Mouse (Mus musculus): ENCODE measurements around the gene Tkfc. TPM values are rescaled to one million over a fixed set of nuclear protein-coding genes. Genes with fewer than 3 reads are reported as not detected.

The Tkfc gene
- polyA plus RNA-seq, 1 experiment: 16.7 TPM

GRCm38 (mm10) chr19:10599648-10600047 is 5.8 kb downstream of the Tkfc start:
- no peaks in the 10 kb centered on the region for H3K27me3 ChIP-seq (ENCODE audit: control insufficient read depth, insufficient read depth, insufficient read length)
- no peak overlapping the region for H3K4me2 ChIP-seq (ENCODE audit: low read depth)
- no peak overlapping the region for H3ac ChIP-seq (ENCODE audit: control insufficient read depth, insufficient read length)
- H3K79me2 ChIP-seq (ENCODE audit: control insufficient read depth, insufficient read depth): no peaks in the 10 kb centered on the region
- TF ChIP-seq MYOD1 (IDR thresholded peaks at IDR 0.05; ENCODE audit: control insufficient read depth in 1 of 3, insufficient read length in 2 of 3, low read depth in 2 of 3) (no peak), REST (IDR thresholded peaks at IDR 0.05; ENCODE audit: insufficient read depth, insufficient read length) (no peak), POLR2AphosphoS2 (IDR thresholded peaks at IDR 0.05; ENCODE audit: insufficient read length, low read depth) (no peak), POLR2A (IDR thresholded peaks at IDR 0.05; ENCODE audit: insufficient read length, low read depth) (no peak), MAX (IDR thresholded peaks at IDR 0.05; ENCODE audit: low read depth) (no peak), CEBPB (IDR thresholded peaks at IDR 0.05; ENCODE audit: insufficient read depth, poor library complexity, severe bottlenecking) (no peak), TCF3 (IDR thresholded peaks at IDR 0.05; ENCODE audit: insufficient read length, low read depth) (no peak), SRF (IDR thresholded peaks at IDR 0.05; ENCODE audit: control insufficient read depth, insufficient read length, low read depth) (no peak), TCF12 (IDR thresholded peaks at IDR 0.05; ENCODE audit: insufficient read depth, poor library complexity, severe bottlenecking) (no peak), MYOG (IDR thresholded peaks at IDR 0.05; ENCODE audit: control insufficient read depth in 1 of 3, insufficient read depth in 1 of 3, insufficient read length in 2 of 3, low read depth in 2 of 3) (no peak), USF1 (IDR thresholded peaks at IDR 0.05; ENCODE audit: low read depth) (no peak)
- no peaks in the 10 kb centered on the region for H3K36me3 ChIP-seq (ENCODE audit: control insufficient read depth, insufficient read depth)
- H3K4me3 ChIP-seq: no peak overlapping the region

- H3K36me3 ChIP-seq (ENCODE audit: control insufficient read depth, insufficient read depth): no peaks in the 10 kb centered on the region
- no peak overlapping the region for H3K4me2 ChIP-seq (ENCODE audit: low read depth)
- H3K4me3 ChIP-seq: no peak overlapping the region
- H3ac ChIP-seq (ENCODE audit: control insufficient read depth, insufficient read length): no peak overlapping the region
- H3K27me3 ChIP-seq (ENCODE audit: control insufficient read depth, insufficient read depth, insufficient read length): no peaks in the 10 kb centered on the region
- TF ChIP-seq REST (IDR thresholded peaks at IDR 0.05; ENCODE audit: insufficient read depth, insufficient read length) (no peak), MAX (IDR thresholded peaks at IDR 0.05; ENCODE audit: low read depth) (no peak), TCF3 (IDR thresholded peaks at IDR 0.05; ENCODE audit: insufficient read length, low read depth) (no peak), TCF12 (IDR thresholded peaks at IDR 0.05; ENCODE audit: insufficient read depth, poor library complexity, severe bottlenecking) (no peak), SRF (IDR thresholded peaks at IDR 0.05; ENCODE audit: control insufficient read depth, insufficient read length, low read depth) (no peak), POLR2A (IDR thresholded peaks at IDR 0.05; ENCODE audit: insufficient read length, low read depth) (no peak), MYOD1 (IDR thresholded peaks at IDR 0.05; ENCODE audit: control insufficient read depth in 1 of 3, insufficient read length in 2 of 3, low read depth in 2 of 3) (no peak), MYOG (IDR thresholded peaks at IDR 0.05; ENCODE audit: control insufficient read depth in 1 of 3, insufficient read depth in 1 of 3, insufficient read length in 2 of 3, low read depth in 2 of 3) (no peak), CEBPB (IDR thresholded peaks at IDR 0.05; ENCODE audit: insufficient read depth, poor library complexity, severe bottlenecking) (no peak), USF1 (IDR thresholded peaks at IDR 0.05; ENCODE audit: low read depth) (no peak), E2F4 (IDR thresholded peaks at IDR 0.05; ENCODE audit: insufficient read depth) (no peak), POLR2AphosphoS2 (IDR thresholded peaks at IDR 0.05; ENCODE audit: insufficient read length, low read depth) (no peak)
- H3K79me2 ChIP-seq (ENCODE audit: control insufficient read depth, insufficient read depth): no peaks in the 10 kb centered on the region
These were observed 7.3 kb downstream of the Tkfc start for GRCm38 (mm10) chr19:10598188-10598587.

GRCm38 (mm10) chr19:10591659-10592377 is 13.6 kb downstream of the Tkfc start:
- H3K79me2 ChIP-seq (ENCODE audit: control insufficient read depth, insufficient read depth): no peaks in the 10 kb centered on the region
- H3ac ChIP-seq (ENCODE audit: control insufficient read depth, insufficient read length): no peak overlapping the region
- H3K4me2 ChIP-seq (ENCODE audit: low read depth): no peak overlapping the region
- no peaks in the 10 kb centered on the region for H3K27me3 ChIP-seq (ENCODE audit: control insufficient read depth, insufficient read depth, insufficient read length)
- no peak for TF ChIP-seq REST (IDR thresholded peaks at IDR 0.05; ENCODE audit: insufficient read depth, insufficient read length)
- TF ChIP-seq CEBPB (IDR thresholded peaks at IDR 0.05; ENCODE audit: insufficient read depth, poor library complexity, severe bottlenecking): no peak
- TF ChIP-seq MYOG (IDR thresholded peaks at IDR 0.05; ENCODE audit: control insufficient read depth in 1 of 3, insufficient read depth in 1 of 3, insufficient read length in 2 of 3, low read depth in 2 of 3): no peak
- no peak for TF ChIP-seq TCF12 (IDR thresholded peaks at IDR 0.05; ENCODE audit: insufficient read depth, poor library complexity, severe bottlenecking)
- no peak for TF ChIP-seq USF1 (IDR thresholded peaks at IDR 0.05; ENCODE audit: low read depth)
- TF ChIP-seq E2F4 (IDR thresholded peaks at IDR 0.05; ENCODE audit: insufficient read depth): no peak
- no peak overlapping the region for H3K4me3 ChIP-seq
- H3K36me3 ChIP-seq (ENCODE audit: control insufficient read depth, insufficient read depth): no peaks in the 10 kb centered on the region

GRCm38 (mm10) chr19:10590301-10590700 is 15.2 kb downstream of the Tkfc start:
- H3K4me2 ChIP-seq (ENCODE audit: low read depth): no peak overlapping the region
- H3K36me3 ChIP-seq (ENCODE audit: control insufficient read depth, insufficient read depth): no peaks in the 10 kb centered on the region
- H3K4me3 ChIP-seq: no peak overlapping the region
- no peaks in the 10 kb centered on the region for H3K79me2 ChIP-seq (ENCODE audit: control insufficient read depth, insufficient read depth)
- TF ChIP-seq POLR2AphosphoS2 (IDR thresholded peaks at IDR 0.05; ENCODE audit: insufficient read length, low read depth) (no peak), REST (IDR thresholded peaks at IDR 0.05; ENCODE audit: insufficient read depth, insufficient read length) (no peak), SRF (IDR thresholded peaks at IDR 0.05; ENCODE audit: control insufficient read depth, insufficient read length, low read depth) (no peak), MAX (IDR thresholded peaks at IDR 0.05; ENCODE audit: low read depth) (no peak), POLR2A (IDR thresholded peaks at IDR 0.05; ENCODE audit: insufficient read length, low read depth) (no peak)
- no peaks in the 10 kb centered on the region for H3K27me3 ChIP-seq (ENCODE audit: control insufficient read depth, insufficient read depth, insufficient read length)
- no peak overlapping the region for H3ac ChIP-seq (ENCODE audit: control insufficient read depth, insufficient read length)

Measured in myocyte (in vitro differentiated cells).